Mouse (Mus musculus): ENCODE results near the gene Epn3. TPM values are rescaled to one million over a fixed set of nuclear protein-coding genes. Genes with fewer than 3 reads are reported as not detected.
A peak's percentile ranks its signal among the peaks of the same experiment; 100 is the strongest.

The Epn3 gene
- polyA plus RNA-seq, 1 experiment, result 0.05 TPM

- Histone ChIP-seq H3K4me2 (ENCODE audit: low read depth) (peak overlapping the region; percentile 81), H3ac (ENCODE audit: control insufficient read depth, insufficient read length) (no peak overlapping the region), H3K36me3 (ENCODE audit: control insufficient read depth, insufficient read depth) (no peaks in the 10 kb centered on the region), H3K4me3 (no peak overlapping the region), H3K79me2 (ENCODE audit: control insufficient read depth, insufficient read depth) (no peaks in the 10 kb centered on the region), H3K27me3 (ENCODE audit: control insufficient read depth, insufficient read depth, insufficient read length) (peaks cover 40% of the 10 kb centered on the region)
- TF ChIP-seq E2F4 (IDR thresholded peaks at IDR 0.05; ENCODE audit: insufficient read depth), result no peak
Measured at GRCm38 (mm10) chr11:94472916-94473706, 26.7 kb downstream of the Epn3 start.

GRCm38 (mm10) chr11:94472585-94472915 lies 27.2 kb downstream of the Epn3 start:
- Histone ChIP-seq H3K36me3 (ENCODE audit: control insufficient read depth, insufficient read depth) (no peaks in the 10 kb centered on the region), H3K79me2 (ENCODE audit: control insufficient read depth, insufficient read depth) (no peaks in the 10 kb centered on the region), H3ac (ENCODE audit: control insufficient read depth, insufficient read length) (no peak overlapping the region), H3K27me3 (ENCODE audit: control insufficient read depth, insufficient read depth, insufficient read length) (peaks cover 34% of the 10 kb centered on the region), H3K4me3 (no peak overlapping the region), H3K4me2 (ENCODE audit: low read depth) (no peak overlapping the region)
- TF ChIP-seq SRF (IDR thresholded peaks at IDR 0.05; ENCODE audit: control insufficient read depth, insufficient read length, low read depth), result no peak

GRCm38 (mm10) chr11:94471740-94472584 lies 27.8 kb downstream of the Epn3 start:
- no peaks in the 10 kb centered on the region for H3K79me2 ChIP-seq (ENCODE audit: control insufficient read depth, insufficient read depth)
- H3K4me2 ChIP-seq (ENCODE audit: low read depth), result no peak overlapping the region
- H3ac ChIP-seq (ENCODE audit: control insufficient read depth, insufficient read length), result no peak overlapping the region
- no peaks in the 10 kb centered on the region for H3K36me3 ChIP-seq (ENCODE audit: control insufficient read depth, insufficient read depth)
- peaks cover 30% of the 10 kb centered on the region for H3K27me3 ChIP-seq (ENCODE audit: control insufficient read depth, insufficient read depth, insufficient read length)
- H3K4me3 ChIP-seq, result no peak overlapping the region
- no peak for TF ChIP-seq MYOG (IDR thresholded peaks at IDR 0.05; ENCODE audit: control insufficient read depth in 1 of 3, insufficient read depth in 1 of 3, insufficient read length in 2 of 3, low read depth in 2 of 3)
- no peak for TF ChIP-seq MAX (IDR thresholded peaks at IDR 0.05; ENCODE audit: low read depth)
- no peak for TF ChIP-seq POLR2AphosphoS2 (IDR thresholded peaks at IDR 0.05; ENCODE audit: insufficient read length, low read depth)
- TF ChIP-seq TCF3 (IDR thresholded peaks at IDR 0.05; ENCODE audit: insufficient read length, low read depth), result no peak

- Histone ChIP-seq H3ac (ENCODE audit: control insufficient read depth, insufficient read length) (no peak overlapping the region), H3K36me3 (ENCODE audit: control insufficient read depth, insufficient read depth) (no peaks in the 10 kb centered on the region), H3K27me3 (ENCODE audit: control insufficient read depth, insufficient read depth, insufficient read length) (peaks cover 29% of the 10 kb centered on the region), H3K79me2 (ENCODE audit: control insufficient read depth, insufficient read depth) (no peaks in the 10 kb centered on the region), H3K4me3 (no peak overlapping the region), H3K4me2 (ENCODE audit: low read depth) (no peak overlapping the region)
- no peak for TF ChIP-seq USF1 (IDR thresholded peaks at IDR 0.05; ENCODE audit: low read depth)
- no peak for TF ChIP-seq REST (IDR thresholded peaks at IDR 0.05; ENCODE audit: insufficient read depth, insufficient read length)
- no peak for TF ChIP-seq POLR2AphosphoS2 (IDR thresholded peaks at IDR 0.05; ENCODE audit: insufficient read length, low read depth)
- no peak for TF ChIP-seq MYOG (IDR thresholded peaks at IDR 0.05; ENCODE audit: control insufficient read depth in 1 of 3, insufficient read depth in 1 of 3, insufficient read length in 2 of 3, low read depth in 2 of 3)
- TF ChIP-seq TCF12 (IDR thresholded peaks at IDR 0.05; ENCODE audit: insufficient read depth, poor library complexity, severe bottlenecking), result no peak
- no peak for TF ChIP-seq TCF3 (IDR thresholded peaks at IDR 0.05; ENCODE audit: insufficient read length, low read depth)
- no peak for TF ChIP-seq E2F4 (IDR thresholded peaks at IDR 0.05; ENCODE audit: insufficient read depth)
- TF ChIP-seq SRF (IDR thresholded peaks at IDR 0.05; ENCODE audit: control insufficient read depth, insufficient read length, low read depth), result no peak
- no peak for TF ChIP-seq MYOD1 (IDR thresholded peaks at IDR 0.05; ENCODE audit: control insufficient read depth in 1 of 3, insufficient read length in 2 of 3, low read depth in 2 of 3)
- TF ChIP-seq MAX (IDR thresholded peaks at IDR 0.05; ENCODE audit: low read depth), result no peak
- no peak for TF ChIP-seq CEBPB (IDR thresholded peaks at IDR 0.05; ENCODE audit: insufficient read depth, poor library complexity, severe bottlenecking)
- no peak for TF ChIP-seq POLR2A (IDR thresholded peaks at IDR 0.05; ENCODE audit: insufficient read length, low read depth)
Measured at GRCm38 (mm10) chr11:94470391-94470790, 29.4 kb downstream of the Epn3 start.

GRCm38 (mm10) chr11:94469136-94470064 lies 30.4 kb downstream of the Epn3 start:
- Histone ChIP-seq H3K27me3 (ENCODE audit: control insufficient read depth, insufficient read depth, insufficient read length) (peaks cover 29% of the 10 kb centered on the region), H3K4me2 (ENCODE audit: low read depth) (no peak overlapping the region), H3K36me3 (ENCODE audit: control insufficient read depth, insufficient read depth) (no peaks in the 10 kb centered on the region), H3K4me3 (no peak overlapping the region), H3K79me2 (ENCODE audit: control insufficient read depth, insufficient read depth) (no peaks in the 10 kb centered on the region), H3ac (ENCODE audit: control insufficient read depth, insufficient read length) (no peak overlapping the region)
- TF ChIP-seq USF1 (IDR thresholded peaks at IDR 0.05; ENCODE audit: low read depth), result no peak
- TF ChIP-seq MYOG (IDR thresholded peaks at IDR 0.05; ENCODE audit: control insufficient read depth in 1 of 3, insufficient read depth in 1 of 3, insufficient read length in 2 of 3, low read depth in 2 of 3), result no peak
- no peak for TF ChIP-seq E2F4 (IDR thresholded peaks at IDR 0.05; ENCODE audit: insufficient read depth)
- TF ChIP-seq REST (IDR thresholded peaks at IDR 0.05; ENCODE audit: insufficient read depth, insufficient read length), result no peak
- no peak for TF ChIP-seq SRF (IDR thresholded peaks at IDR 0.05; ENCODE audit: control insufficient read depth, insufficient read length, low read depth)
- no peak for TF ChIP-seq MAX (IDR thresholded peaks at IDR 0.05; ENCODE audit: low read depth)
- no peak for TF ChIP-seq POLR2A (IDR thresholded peaks at IDR 0.05; ENCODE audit: insufficient read length, low read depth)
- TF ChIP-seq CEBPB (IDR thresholded peaks at IDR 0.05; ENCODE audit: insufficient read depth, poor library complexity, severe bottlenecking), result no peak
- TF ChIP-seq TCF12 (IDR thresholded peaks at IDR 0.05; ENCODE audit: insufficient read depth, poor library complexity, severe bottlenecking), result no peak
- no peak for TF ChIP-seq TCF3 (IDR thresholded peaks at IDR 0.05; ENCODE audit: insufficient read length, low read depth)
- no peak for TF ChIP-seq POLR2AphosphoS2 (IDR thresholded peaks at IDR 0.05; ENCODE audit: insufficient read length, low read depth)
- TF ChIP-seq MYOD1 (IDR thresholded peaks at IDR 0.05; ENCODE audit: control insufficient read depth in 1 of 3, insufficient read length in 2 of 3, low read depth in 2 of 3), result no peak

All from myocyte (in vitro differentiated cells).